Mouse (Mus musculus): ENCODE results near the gene Mphosph9. TPM values are rescaled to one million over a fixed set of nuclear protein-coding genes. Genes with fewer than 3 reads are reported as not detected.
"Not testable (repeated sequence)": the region's sequence is repeated elsewhere in the genome, so short reads cannot be mapped to it uniquely, and the experiment has no call there.

Mphosph9 gene
- polyA plus RNA-seq, 1 experiment, result 2.4 TPM

DNA sequence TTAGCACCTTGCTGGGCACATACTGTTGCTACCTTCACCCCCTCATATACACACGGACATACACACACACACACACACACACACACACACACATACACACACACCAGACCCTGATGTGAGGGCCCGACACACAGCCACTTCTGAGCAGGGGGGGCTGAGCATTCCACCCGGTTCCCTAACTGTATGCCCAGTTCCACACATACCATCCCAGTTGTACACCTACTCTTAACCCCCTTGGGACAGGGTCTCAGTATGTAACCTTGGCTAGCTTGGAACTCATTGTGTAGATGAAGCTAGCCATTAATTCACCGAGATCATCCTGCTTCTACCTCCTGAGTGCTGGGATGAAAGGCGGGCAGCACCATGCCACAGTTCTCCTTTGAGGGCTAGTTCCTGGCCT lies 107.2 kb downstream of the Mphosph9 start:
- H3K4me2 ChIP-seq (ENCODE audit: low read depth), result peak overlapping the region; percentile 71
- H3K79me2 ChIP-seq (ENCODE audit: control insufficient read depth, insufficient read depth), result no peaks in the 10 kb centered on the region
- no peak for TF ChIP-seq POLR2A (IDR thresholded peaks at IDR 0.05; ENCODE audit: insufficient read length, low read depth)
- H3K4me3 ChIP-seq, result no peak overlapping the region
- no peak overlapping the region for H3ac ChIP-seq (ENCODE audit: control insufficient read depth, insufficient read length)
- no peaks in the 10 kb centered on the region for H3K36me3 ChIP-seq (ENCODE audit: control insufficient read depth, insufficient read depth)
- H3K27me3 ChIP-seq (ENCODE audit: control insufficient read depth, insufficient read depth, insufficient read length), result no peaks in the 10 kb centered on the region

DNA sequence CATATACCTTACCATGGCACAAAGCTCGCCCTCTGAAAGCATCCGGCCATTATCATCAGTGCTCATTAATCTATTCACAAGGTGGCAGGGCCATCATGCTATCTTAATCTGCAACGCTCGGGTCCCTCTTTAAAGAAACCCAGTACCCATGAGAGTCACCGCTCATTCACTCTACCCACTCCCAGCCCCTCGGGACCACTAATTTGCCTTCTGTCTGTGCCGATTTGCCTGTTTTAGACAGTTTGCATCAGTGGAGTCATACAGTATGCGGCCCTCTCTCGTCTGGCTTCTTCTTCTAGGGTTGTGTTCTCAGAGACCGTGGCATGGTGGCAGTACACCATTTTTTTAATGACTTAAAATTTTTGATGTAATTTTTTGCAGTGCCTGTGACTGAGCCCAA lies 108.3 kb downstream of the Mphosph9 start:
- H3K4me3 ChIP-seq, result no peak overlapping the region
- no peak overlapping the region for H3ac ChIP-seq (ENCODE audit: control insufficient read depth, insufficient read length)
- H3K27me3 ChIP-seq (ENCODE audit: control insufficient read depth, insufficient read depth, insufficient read length), result no peaks in the 10 kb centered on the region
- TF ChIP-seq USF1 (IDR thresholded peaks at IDR 0.05; ENCODE audit: low read depth) (no peak), POLR2A (IDR thresholded peaks at IDR 0.05; ENCODE audit: insufficient read length, low read depth) (no peak), REST (IDR thresholded peaks at IDR 0.05; ENCODE audit: insufficient read depth, insufficient read length) (no peak), CEBPB (IDR thresholded peaks at IDR 0.05; ENCODE audit: insufficient read depth, poor library complexity, severe bottlenecking) (no peak), TCF3 (IDR thresholded peaks at IDR 0.05; ENCODE audit: insufficient read length, low read depth) (no peak)
- no peaks in the 10 kb centered on the region for H3K79me2 ChIP-seq (ENCODE audit: control insufficient read depth, insufficient read depth)
- no peak overlapping the region for H3K4me2 ChIP-seq (ENCODE audit: low read depth)
- no peaks in the 10 kb centered on the region for H3K36me3 ChIP-seq (ENCODE audit: control insufficient read depth, insufficient read depth)

DNA sequence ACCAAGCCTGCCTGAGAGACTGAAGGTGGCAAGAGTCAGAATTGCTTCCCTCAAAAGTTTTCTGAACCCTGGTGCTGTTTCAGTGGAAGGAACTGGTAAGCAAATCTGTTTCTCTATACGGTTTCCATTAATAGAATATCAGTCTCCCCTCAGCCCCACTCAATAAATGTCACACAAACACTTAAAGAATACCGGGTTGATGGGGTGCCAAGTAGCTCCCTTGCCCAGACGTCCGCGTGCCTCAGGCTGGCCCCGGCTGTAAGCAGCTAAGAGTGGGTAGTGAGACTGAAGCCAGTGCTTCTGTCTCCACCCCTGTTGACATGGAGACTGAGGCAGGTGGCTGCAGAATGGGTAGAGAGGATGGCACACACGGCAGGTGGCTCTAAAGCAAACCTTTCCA lies 108.8 kb downstream of the Mphosph9 start:
- Histone ChIP-seq H3K79me2 (ENCODE audit: control insufficient read depth, insufficient read depth) (no peaks in the 10 kb centered on the region), H3ac (ENCODE audit: control insufficient read depth, insufficient read length) (no peak overlapping the region), H3K4me3 (no peak overlapping the region), H3K4me2 (ENCODE audit: low read depth) (no peak overlapping the region), H3K27me3 (ENCODE audit: control insufficient read depth, insufficient read depth, insufficient read length) (no peaks in the 10 kb centered on the region), H3K36me3 (ENCODE audit: control insufficient read depth, insufficient read depth) (no peaks in the 10 kb centered on the region)
- TF ChIP-seq SRF (IDR thresholded peaks at IDR 0.05; ENCODE audit: control insufficient read depth, insufficient read length, low read depth) (no peak), CEBPB (IDR thresholded peaks at IDR 0.05; ENCODE audit: insufficient read depth, poor library complexity, severe bottlenecking) (no peak), POLR2A (IDR thresholded peaks at IDR 0.05; ENCODE audit: insufficient read length, low read depth) (no peak), USF1 (IDR thresholded peaks at IDR 0.05; ENCODE audit: low read depth) (no peak), POLR2AphosphoS2 (IDR thresholded peaks at IDR 0.05; ENCODE audit: insufficient read length, low read depth) (no peak)

DNA sequence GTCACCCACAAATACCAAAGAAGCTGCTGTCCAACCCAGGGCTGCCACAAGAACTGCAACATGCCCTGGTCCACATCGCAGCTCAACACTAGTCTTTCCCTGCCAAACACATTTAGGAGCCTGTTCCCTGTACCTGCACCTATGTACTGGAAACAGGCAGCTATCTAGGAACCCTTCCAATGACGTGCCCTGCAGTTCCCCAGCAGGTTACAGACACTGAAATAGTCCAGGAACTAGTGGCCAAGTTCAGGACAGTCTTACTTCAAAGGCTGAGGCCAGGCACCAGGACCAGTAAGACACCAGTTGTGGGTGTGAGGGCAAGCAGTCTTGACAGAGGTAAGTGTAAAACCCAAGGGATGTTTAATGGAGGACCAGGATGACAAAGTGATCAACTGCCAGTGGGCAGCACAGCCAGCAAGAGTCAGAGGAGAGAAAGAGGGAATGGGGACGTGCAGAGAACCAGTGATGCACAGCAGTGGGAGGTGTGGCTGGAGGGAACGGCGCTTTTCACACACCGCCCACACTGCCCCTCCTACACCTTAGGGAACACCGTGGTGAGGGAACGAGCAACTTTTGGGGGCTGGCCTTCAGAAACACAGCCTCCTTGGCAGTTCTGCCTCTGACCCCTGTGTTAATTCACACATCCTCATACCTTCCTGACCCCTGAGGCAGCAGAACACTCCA lies 110.1 kb downstream of the Mphosph9 start:
- no peaks in the 10 kb centered on the region for H3K27me3 ChIP-seq (ENCODE audit: control insufficient read depth, insufficient read depth, insufficient read length)
- no peaks in the 10 kb centered on the region for H3K79me2 ChIP-seq (ENCODE audit: control insufficient read depth, insufficient read depth)
- no peaks in the 10 kb centered on the region for H3K36me3 ChIP-seq (ENCODE audit: control insufficient read depth, insufficient read depth)
- no peak overlapping the region for H3K4me3 ChIP-seq
- H3ac ChIP-seq (ENCODE audit: control insufficient read depth, insufficient read length), result no peak overlapping the region
- no peak overlapping the region for H3K4me2 ChIP-seq (ENCODE audit: low read depth)
- TF ChIP-seq MYOD1 (IDR thresholded peaks at IDR 0.05; ENCODE audit: control insufficient read depth in 1 of 3, insufficient read length in 2 of 3, low read depth in 2 of 3), result no peak
- no peak for TF ChIP-seq POLR2AphosphoS2 (IDR thresholded peaks at IDR 0.05; ENCODE audit: insufficient read length, low read depth)
- no peak for TF ChIP-seq CEBPB (IDR thresholded peaks at IDR 0.05; ENCODE audit: insufficient read depth, poor library complexity, severe bottlenecking)
- TF ChIP-seq TCF12 (IDR thresholded peaks at IDR 0.05; ENCODE audit: insufficient read depth, poor library complexity, severe bottlenecking), result no peak
- TF ChIP-seq MYOG (IDR thresholded peaks at IDR 0.05; ENCODE audit: control insufficient read depth in 1 of 3, insufficient read depth in 1 of 3, insufficient read length in 2 of 3, low read depth in 2 of 3), result no peak

DNA sequence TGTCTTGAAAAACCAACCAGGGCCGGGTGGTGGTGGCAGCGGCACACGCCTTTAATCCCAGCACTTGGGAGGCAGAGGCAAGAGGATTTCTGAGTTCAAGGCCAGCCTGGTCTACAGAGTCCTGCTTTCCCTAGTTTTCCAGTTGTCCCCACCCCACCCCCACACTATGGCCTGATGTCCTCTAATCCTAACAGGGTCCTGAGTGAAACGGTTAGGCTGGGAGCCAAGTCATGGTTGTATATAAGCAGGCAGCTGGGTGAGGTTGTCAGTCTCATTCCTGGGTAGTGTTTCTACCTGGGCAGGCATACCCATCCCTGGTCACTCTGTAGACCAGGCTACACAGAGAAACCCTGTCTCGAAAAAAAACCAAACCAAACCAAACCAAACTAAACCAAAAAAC lies 110.7 kb downstream of the Mphosph9 start:
- not testable (repeated sequence) for H3K4me3 ChIP-seq; H3K36me3 ChIP-seq (ENCODE audit: control insufficient read depth, insufficient read depth); H3K27me3 ChIP-seq (ENCODE audit: control insufficient read depth, insufficient read depth, insufficient read length); H3ac ChIP-seq (ENCODE audit: control insufficient read depth, insufficient read length); H3K79me2 ChIP-seq (ENCODE audit: control insufficient read depth, insufficient read depth); H3K4me2 ChIP-seq (ENCODE audit: low read depth)

DNA sequence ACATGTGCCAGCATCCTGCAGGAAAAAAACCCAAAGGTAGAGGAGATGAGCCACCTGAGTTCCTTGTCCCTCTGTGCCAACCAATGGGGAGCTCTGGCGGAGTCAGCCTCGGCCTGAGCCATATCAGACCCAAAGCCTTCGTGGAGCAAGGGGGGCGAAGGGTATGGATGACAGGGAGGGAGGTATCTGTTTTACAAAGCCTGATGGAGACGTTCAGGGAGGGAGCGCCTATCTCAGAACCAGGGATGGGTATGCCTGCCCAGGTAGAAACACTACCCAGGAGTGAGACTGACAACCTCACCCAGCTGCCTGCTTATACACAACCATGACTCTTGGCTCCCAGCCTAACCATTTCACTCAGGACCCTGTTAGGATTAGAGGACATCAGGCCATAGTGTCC lies 111.4 kb downstream of the Mphosph9 start:
- no peak overlapping the region for H3K4me2 ChIP-seq (ENCODE audit: low read depth)
- no peak for TF ChIP-seq CEBPB (IDR thresholded peaks at IDR 0.05; ENCODE audit: insufficient read depth, poor library complexity, severe bottlenecking)
- TF ChIP-seq MYOD1 (IDR thresholded peaks at IDR 0.05; ENCODE audit: control insufficient read depth in 1 of 3, insufficient read length in 2 of 3, low read depth in 2 of 3), result no peak
- no peak for TF ChIP-seq SRF (IDR thresholded peaks at IDR 0.05; ENCODE audit: control insufficient read depth, insufficient read length, low read depth)
- no peak for TF ChIP-seq POLR2A (IDR thresholded peaks at IDR 0.05; ENCODE audit: insufficient read length, low read depth)
- TF ChIP-seq TCF12 (IDR thresholded peaks at IDR 0.05; ENCODE audit: insufficient read depth, poor library complexity, severe bottlenecking), result no peak
- no peak for TF ChIP-seq REST (IDR thresholded peaks at IDR 0.05; ENCODE audit: insufficient read depth, insufficient read length)
- no peak for TF ChIP-seq MYOG (IDR thresholded peaks at IDR 0.05; ENCODE audit: control insufficient read depth in 1 of 3, insufficient read depth in 1 of 3, insufficient read length in 2 of 3, low read depth in 2 of 3)
- no peak for TF ChIP-seq TCF3 (IDR thresholded peaks at IDR 0.05; ENCODE audit: insufficient read length, low read depth)
- no peak for TF ChIP-seq E2F4 (IDR thresholded peaks at IDR 0.05; ENCODE audit: insufficient read depth)
- no peak for TF ChIP-seq USF1 (IDR thresholded peaks at IDR 0.05; ENCODE audit: low read depth)
- TF ChIP-seq MAX (IDR thresholded peaks at IDR 0.05; ENCODE audit: low read depth), result no peak
- no peak for TF ChIP-seq POLR2AphosphoS2 (IDR thresholded peaks at IDR 0.05; ENCODE audit: insufficient read length, low read depth)
- H3K36me3 ChIP-seq (ENCODE audit: control insufficient read depth, insufficient read depth), result no peaks in the 10 kb centered on the region
- no peak overlapping the region for H3ac ChIP-seq (ENCODE audit: control insufficient read depth, insufficient read length)
- no peaks in the 10 kb centered on the region for H3K27me3 ChIP-seq (ENCODE audit: control insufficient read depth, insufficient read depth, insufficient read length)
- no peaks in the 10 kb centered on the region for H3K79me2 ChIP-seq (ENCODE audit: control insufficient read depth, insufficient read depth)
- no peak overlapping the region for H3K4me3 ChIP-seq
